In genomic region chr5:119866277-119867235, GRCm38 (mm10) we compare ENCODE assay signal across 9 mouse cellular contexts. TPM values are rescaled to one million over a fixed set of nuclear protein-coding genes. Genes with fewer than 3 reads are reported as not detected.
A peak's percentile ranks its signal among the peaks of the same experiment; 100 is the strongest.
DNase-seq lines count a peak whose midpoint lies in the region; ATAC-seq lines count a peak whose summit lies in the region.
"Had no signal": no experiment of that assay in that cellular context is flagged by ENCODE, and none has a peak within 500 bp of the region (broad histone marks: within the 10 kb centered on the region; RNA-seq: fewer than 3 reads in every experiment).

No protein-coding gene starts in this region.

- ATAC-seq in heart, embryonic 13.5 days (ENCODE audit: extremely low read depth, insufficient number of reproducible peaks, low FRiP score, low TSS enrichment) = no peak
- peak; percentile 45; the same call in 1 of the 2 replicates for ATAC-seq in common myeloid progenitor, adult 5-6 weeks (replicated peaks; ENCODE audit: low read depth, poor library complexity, severe bottlenecking)
- no peak for ATAC-seq in hindbrain, embryonic 15.5 days (ENCODE audit: low FRiP score, low read depth)

- peaks cover 14% of the 10 kb centered on the region for H3K4me1 ChIP-seq in heart, embryonic 13.5 days
- H3K4me1 ChIP-seq in hindbrain, embryonic 15.5 days (replicated peaks) = no peaks in the 10 kb centered on the region; the same call in 1 of the 2 replicates
- peaks cover 11% of the 10 kb centered on the region for H3K4me1 ChIP-seq in midbrain, embryonic 10.5 days

- H3K9ac ChIP-seq in heart, embryonic 13.5 days = no peak overlapping the region
- H3K9ac ChIP-seq in hindbrain, embryonic 15.5 days = no peak overlapping the region

- 50% methylated on average over 31 of the region's 31 CpGs for WGBS in heart, embryonic 13.5 days
- WGBS in hindbrain, embryonic 15.5 days = 14% methylated on average over 31 of the region's 31 CpGs
- WGBS in midbrain, embryonic 10.5 days = 24% methylated on average over 31 of the region's 31 CpGs

- H3K9me3 ChIP-seq in heart, embryonic 13.5 days = no peaks in the 10 kb centered on the region
- no peaks in the 10 kb centered on the region for H3K9me3 ChIP-seq in hindbrain, embryonic 15.5 days
- no peaks in the 10 kb centered on the region for H3K9me3 ChIP-seq in midbrain, embryonic 10.5 days (replicated peaks)

- peaks cover 91% of the 10 kb centered on the region for H3K36me3 ChIP-seq in heart, embryonic 13.5 days
- H3K36me3 ChIP-seq in hindbrain, embryonic 15.5 days = no peaks in the 10 kb centered on the region
- H3K36me3 ChIP-seq in midbrain, embryonic 10.5 days = no peaks in the 10 kb centered on the region

- peak overlapping the region; percentile 11; the same call in 1 of the 2 replicates for H3K4me3 ChIP-seq in heart, embryonic 13.5 days
- peak overlapping the region; percentile 27 for H3K4me3 ChIP-seq in hindbrain, embryonic 15.5 days
- peak overlapping the region; percentile 47 for H3K4me3 ChIP-seq in midbrain, embryonic 10.5 days

- H3K27me3 ChIP-seq in heart, embryonic 13.5 days (replicated peaks) = 0 out of 2 replicates have a peak, but pooled peaks cover 4% of the 10 kb centered on the region
- peaks cover 12% of the 10 kb centered on the region; the same call in 1 of the 2 replicates for H3K27me3 ChIP-seq in hindbrain, embryonic 15.5 days
- peaks cover 32% of the 10 kb centered on the region for H3K27me3 ChIP-seq in midbrain, embryonic 10.5 days (ENCODE audit: low read depth, poor library complexity, severe bottlenecking)

- H3K27ac ChIP-seq in heart, embryonic 13.5 days (replicated peaks) = no peak overlapping the region
- H3K27ac ChIP-seq in hindbrain, embryonic 15.5 days (replicated peaks) = no peak overlapping the region
- peak overlapping the region; percentile 61; the same call in 1 of the 2 replicates for H3K27ac ChIP-seq in midbrain, embryonic 10.5 days (replicated peaks)

- DNase-seq in heart, adult 18-20 months = no peak
- peak; percentile 27 for DNase-seq in midbrain, embryonic 10.5 days (ENCODE audit: low spot score)
- no peak for DNase-seq in adrenal gland, adult 8-10 months
- no peak for DNase-seq in lung, postnatal 10 days
- no peak for DNase-seq in gastrocnemius, postnatal 10 days

- H3K4me2 ChIP-seq in heart, embryonic 13.5 days = peak overlapping the region; percentile 50
- H3K4me2 ChIP-seq in hindbrain, embryonic 15.5 days = peak overlapping the region; percentile 53

RNA-seq across cellular contexts. Expression of gene Tbx5, which starts 34.1 kb away (rescaled TPM):
- polyA plus RNA-seq in heart, embryonic 13.5 days (2015; fragmentation: Nextera tagmentation; extraction: Ambion mirVana) = 31.3 and 38.4 TPM in 2 replicates
- total RNA-seq in heart, adult 18-20 months (2021) = 10 to 100 TPM; 18.5 to 25.8 TPM
- not detected in 2 replicates for total RNA-seq in common myeloid progenitor, adult 5-6 weeks (2017)
- 0.09 TPM in 1 of 2 replicates, not detected in the other for polyA plus RNA-seq in hindbrain, embryonic 15.5 days (2015; fragmentation: Nextera tagmentation; extraction: Ambion mirVana)
- polyA plus RNA-seq in midbrain, embryonic 10.5 days (2016; fragmentation: Nextera tagmentation; extraction: Ambion mirVana) = 0.10 and 0.20 TPM in 2 replicates
- under 1 TPM in 3 of 4 experiments, not detected in 1; 0.17 to 0.20 (median 0.19) TPM for total RNA-seq in adrenal gland, adult 8-10 months (2022)
- total RNA-seq in gastrocnemius, postnatal 10 days (2021) = under 1 TPM in 1 of 2 experiments, not detected in 1; 0.12 TPM
- total RNA-seq: MEL had no signal

Comparison
In these comparisons a context has a peak if more than half of its experiments do, and no peak if none do; other contexts are left out.
1. RNA of gene Tbx5, which starts 34.1 kb away (total RNA-seq): 18.5 to 25.8 TPM in heart, adult 18-20 months; 0.17 to 0.20 TPM in adrenal gland, adult 8-10 months, 0.12 TPM in gastrocnemius, postnatal 10 days and not detected in common myeloid progenitor, adult 5-6 weeks; every median in the first group is over 10 times any median in the second.
2. Peak in every context shown above with its lines, with median percentiles within 50 percentile points of each other: H3K4me3 ChIP-seq.